Mouse (Mus musculus) retina, postnatal 7 days (tissue): ENCODE measurements around the gene Olfr97.
"Not testable (repeated sequence)": the region's sequence is repeated elsewhere in the genome, so short reads cannot be mapped to it uniquely, and the experiment has no call there.

Source experiments
- DNase-seq: peaks from one replicate; pipeline ENCODE4 v3.0.0-alpha.2; 2012; ENCODE audit warnings: low read depth, low spot score

Gene Olfr97

DNA sequence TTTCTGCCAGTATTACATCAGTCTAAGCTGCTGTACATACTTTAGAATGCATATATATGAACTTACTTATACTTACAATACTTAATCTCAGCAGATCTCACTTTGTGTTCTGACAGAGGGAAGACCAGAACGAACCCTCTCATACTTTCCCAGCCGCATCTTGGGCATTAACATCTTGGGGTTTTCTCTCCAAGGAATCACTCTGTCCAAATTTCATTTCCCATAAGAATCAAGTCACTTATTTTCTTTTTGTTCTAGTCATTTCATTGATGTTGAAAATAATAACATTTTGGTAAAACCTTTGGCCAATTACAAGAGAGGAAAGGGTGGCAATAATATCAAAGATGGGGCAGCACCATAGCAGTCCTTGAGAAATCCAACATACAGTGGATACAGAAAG is at the start of gene Olfr97:
Gene Olfr97, minus strand, starts transcription at position 101 of the 400 bp plus-strand sequence.
- not testable (repeated sequence) for DNase-seq

DNA sequence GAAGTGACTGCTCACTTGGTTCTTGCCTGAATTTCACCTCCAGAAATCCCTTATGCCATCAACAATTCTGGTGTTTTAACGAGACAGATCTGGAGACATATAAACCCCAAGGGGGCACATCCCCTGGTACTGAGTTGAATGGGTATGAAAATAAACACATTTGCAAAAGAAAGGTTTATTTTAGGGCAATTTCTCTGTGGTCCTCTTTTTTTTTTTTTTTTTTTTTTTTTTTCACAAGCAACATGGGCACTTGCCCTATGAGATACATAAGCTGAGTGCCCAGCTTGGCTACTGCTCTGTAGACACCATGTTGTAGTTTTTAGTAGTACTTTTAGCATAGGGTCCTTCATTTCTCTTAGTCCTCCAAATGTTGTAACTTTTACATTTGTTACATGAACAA is 46.2 kb upstream of the Olfr97 start, which contains the start of gene Olfr99:
Gene Olfr99, minus strand, starts transcription at position 101 of the 400 bp plus-strand sequence.
- no peak for DNase-seq

DNA sequence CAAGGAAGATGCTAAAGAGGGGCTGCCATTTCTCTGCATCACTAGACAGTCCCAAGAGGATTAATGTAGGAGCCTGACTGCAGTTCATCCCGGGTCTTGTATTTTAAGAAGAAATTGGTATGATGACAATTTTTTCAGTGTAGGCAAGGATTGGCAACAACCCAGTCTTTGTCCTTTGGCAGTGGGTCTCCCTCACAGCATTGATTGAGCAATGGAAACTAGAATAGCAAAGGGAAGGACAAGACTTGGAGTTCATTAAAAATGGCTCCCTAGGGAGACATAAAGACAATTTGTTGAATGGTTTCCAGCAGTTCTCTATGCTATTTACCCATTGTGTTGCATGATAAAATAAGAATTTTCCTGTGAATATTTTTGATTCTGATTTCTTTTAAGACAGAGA is 43.2 kb upstream of the Olfr97 start:
- DNase-seq = no peak

DNA sequence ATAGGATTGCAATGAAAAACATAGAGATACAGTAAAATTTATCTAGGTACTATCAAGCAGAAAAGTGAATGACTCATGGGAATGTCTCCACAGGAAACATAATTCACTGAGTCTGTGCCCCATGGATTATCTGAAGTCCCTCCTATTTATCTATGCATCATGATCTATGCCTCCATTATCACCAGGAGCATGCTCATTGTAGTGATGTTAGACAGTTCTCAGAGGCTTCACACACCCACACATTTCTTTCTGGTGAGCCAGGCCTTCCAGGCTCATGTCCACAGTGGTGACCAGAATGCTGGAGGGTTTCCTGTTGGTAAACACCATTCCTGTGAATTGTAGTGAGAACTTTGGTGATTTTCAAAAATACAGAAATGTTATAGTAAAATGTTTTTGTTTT is 39.4 kb upstream of the Olfr97 start:
- DNase-seq = no peak

DNA sequence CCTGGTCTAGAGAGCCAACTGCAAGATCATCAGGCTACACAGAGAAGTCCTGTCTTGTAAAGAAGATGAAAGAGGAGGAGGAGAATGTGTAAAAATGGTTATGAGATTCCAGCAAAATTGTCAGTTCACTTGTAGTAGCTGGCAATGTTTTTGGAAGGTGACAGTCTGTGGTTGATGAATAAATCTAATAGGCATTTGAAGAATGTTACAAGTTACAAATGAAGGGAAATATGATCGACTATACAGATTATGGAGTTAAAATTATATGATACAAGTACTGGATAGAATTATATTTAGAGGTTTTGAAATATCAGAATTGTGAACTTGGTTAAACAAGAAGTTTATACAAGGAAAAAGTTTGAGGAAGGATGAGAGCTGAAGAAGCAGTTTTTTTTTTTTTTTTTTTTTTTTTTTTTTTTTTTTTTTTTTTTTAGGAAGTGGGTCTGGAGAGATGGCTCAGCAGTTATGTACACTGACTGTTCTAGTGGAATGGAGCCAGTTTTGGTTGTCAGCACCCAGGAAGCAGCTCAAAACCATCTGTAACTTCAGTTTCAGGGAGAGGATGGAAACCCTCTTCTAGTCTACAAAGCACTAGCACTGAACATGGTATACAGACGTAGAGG is 38.6 kb upstream of the Olfr97 start:
- DNase-seq = no peak

DNA sequence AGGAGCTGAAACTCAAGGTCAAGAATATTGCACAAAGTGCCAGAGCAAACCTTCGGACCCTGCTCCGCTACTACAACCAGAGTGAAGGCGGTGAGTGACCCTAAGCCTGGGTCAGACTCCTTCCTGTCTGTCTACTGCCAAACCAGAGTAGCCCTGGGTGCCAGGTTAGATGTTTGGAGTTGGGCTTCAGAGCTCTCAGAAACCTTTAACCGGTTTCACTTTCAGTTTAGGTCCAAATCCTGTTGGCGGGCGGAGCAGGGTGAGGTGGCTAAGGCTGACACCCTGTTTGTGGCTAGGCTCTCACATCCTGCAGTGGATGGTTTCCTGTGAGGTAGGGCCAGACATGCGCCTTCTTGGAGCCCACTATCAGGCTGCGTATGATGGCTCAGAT is 33.6 kb upstream of the Olfr97 start:
- DNase-seq = no peak

DNA sequence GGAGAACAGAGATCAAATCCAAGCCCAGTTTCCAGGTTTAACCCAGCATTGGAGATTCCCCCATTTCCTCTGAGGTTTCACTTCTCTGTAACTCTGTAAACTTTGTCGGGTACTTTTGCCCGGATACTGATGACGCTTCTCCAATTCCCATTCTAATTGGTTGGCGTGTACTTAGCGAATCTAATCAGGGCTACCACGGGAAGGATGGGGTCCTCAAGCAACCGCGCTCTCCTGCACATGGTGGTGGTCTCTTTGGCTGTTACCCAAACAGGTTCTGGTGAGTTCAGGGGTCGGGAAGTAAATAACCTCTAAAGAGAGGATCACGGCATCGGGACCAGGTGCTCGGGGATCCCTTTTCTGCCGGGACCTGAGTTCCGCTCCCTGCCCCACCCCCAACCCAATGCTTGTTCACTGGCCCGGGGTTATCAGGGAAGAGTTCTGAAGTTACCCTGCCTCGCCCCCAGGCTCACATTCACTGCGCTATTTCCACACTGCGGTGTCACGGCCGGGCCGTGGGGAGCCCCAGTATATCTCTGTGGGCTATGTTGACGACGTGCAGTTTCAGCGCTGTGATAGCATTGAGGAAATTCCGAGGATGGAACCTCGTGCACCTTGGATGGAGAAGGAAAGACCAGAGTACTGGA is 33.0 kb upstream of the Olfr97 start, which contains the start of gene H2-M3:
Gene H2-M3, plus strand, starts transcription at position 163 of the 644 bp plus-strand sequence.
- DNase-seq = peak; percentile 62

DNA sequence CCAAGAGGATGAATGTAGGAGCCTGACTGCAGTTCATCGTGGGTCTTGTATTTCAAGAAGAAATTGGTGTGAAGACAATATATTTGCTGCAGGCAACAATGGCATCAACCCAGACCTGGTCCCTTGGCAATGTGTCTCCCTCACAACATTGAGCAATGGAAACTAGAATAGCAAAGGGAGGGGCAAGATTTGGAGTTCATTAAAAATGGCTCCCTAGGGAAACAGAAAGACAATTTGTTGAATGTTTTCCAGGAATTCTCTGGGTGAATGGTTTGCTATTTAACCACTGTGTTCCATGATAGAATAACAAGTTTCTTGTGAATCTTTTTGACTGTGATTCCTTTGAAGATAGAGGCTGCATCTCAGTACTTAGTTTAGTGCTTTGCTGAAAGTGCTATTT is 26.5 kb upstream of the Olfr97 start, which contains the start of gene Olfr98:
Gene Olfr98, minus strand, starts transcription at position 124 of the 400 bp plus-strand sequence.
- no peak for DNase-seq

DNA sequence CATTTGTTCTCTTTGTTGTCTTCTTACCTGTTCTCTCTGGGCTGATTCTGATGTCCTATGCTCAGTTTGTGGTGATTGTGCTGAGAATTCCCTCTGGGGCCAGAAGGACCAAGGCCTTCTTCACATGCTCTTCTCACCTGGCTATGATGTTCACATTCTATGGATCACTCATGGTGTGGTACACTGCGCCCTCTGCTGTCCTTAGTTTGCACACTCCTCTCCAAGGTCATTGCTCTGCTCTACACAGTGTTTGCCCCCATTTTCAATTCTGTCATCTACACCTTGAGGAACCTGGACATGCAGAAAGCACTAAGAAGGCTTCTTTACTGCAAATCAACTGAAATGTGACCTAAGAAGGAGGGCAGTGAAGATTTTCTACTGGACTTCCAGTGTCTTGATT is 13.4 kb upstream of the Olfr97 start:
- no peak for DNase-seq

DNA sequence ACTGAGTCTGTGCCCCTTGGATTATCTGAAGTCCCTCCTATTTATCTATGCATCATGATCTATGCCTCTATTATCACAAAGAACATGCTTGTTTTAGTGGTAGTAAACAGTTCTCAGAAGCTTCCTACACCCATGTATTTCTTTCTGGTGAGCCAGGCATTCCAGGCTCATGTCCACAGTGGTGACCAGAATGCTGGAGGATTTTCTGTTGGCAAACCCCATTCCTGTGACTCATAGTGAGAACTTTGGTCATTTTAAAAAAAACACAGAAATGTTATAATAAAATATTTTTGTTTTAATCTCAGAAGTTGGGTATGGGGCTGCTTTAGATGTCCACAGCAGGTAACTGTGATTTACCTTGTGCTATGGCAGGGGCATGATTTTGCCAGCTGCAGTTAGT is 12.3 kb upstream of the Olfr97 start:
- DNase-seq = no peak

DNA sequence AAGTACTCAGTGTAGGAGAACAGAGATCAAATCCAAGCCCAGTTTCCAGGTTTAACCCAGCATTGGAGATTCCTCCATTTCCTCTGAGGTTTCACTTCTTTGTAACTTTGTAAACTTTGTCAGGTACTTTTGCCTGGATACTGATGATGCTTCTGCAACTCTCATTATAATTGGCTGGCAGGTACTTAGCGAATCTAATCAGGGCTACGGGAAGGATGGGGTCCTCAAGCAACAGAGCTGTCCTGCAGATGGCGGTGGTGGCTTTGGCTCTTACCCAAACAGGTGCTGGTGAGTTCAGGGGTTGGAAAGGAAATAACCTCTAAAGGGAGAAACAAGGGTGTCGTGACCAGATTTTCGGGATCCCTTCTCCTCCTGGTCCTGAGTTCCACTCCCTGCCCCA is 9.6 kb upstream of the Olfr97 start:
- DNase-seq = no peak

DNA sequence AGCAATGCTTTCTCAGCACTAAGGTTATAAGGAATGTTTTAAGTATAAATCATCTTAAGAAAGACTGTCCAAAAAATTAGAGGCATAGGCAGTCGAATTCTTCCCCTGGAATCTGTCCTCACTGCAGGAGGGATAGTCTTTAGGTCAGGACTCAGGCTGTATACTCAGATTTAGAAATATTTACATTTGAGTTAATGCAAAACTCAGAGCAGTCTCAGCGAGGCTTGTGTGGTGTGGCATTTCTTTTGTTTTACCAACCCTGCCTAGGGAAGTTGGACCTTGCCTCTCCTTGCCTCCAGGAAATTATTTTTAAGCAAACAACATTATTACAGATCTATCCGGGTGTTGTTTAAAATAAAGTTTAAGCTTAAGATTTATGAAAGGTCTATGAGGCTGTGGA is 5.1 kb upstream of the Olfr97 start:
- DNase-seq = no peak

DNA sequence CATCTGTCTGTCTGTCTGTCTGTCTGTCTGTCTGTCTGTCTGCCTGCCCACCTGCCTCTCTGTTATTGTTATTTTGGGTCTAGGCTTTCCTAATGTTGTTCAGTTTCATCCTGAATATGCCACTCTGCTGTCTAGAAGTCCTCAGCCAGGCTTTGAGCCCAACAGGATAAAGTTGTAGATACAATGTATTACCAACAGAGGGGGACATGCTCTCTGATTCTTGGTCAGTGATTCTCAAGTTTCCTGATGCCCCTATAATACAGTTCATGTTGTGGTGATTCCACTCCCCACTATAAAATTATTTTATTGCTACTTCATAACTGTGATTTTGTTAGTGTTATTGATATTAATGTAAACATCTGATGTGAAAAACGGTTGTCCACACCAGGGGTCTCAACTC is 15.3 kb downstream of the Olfr97 start:
- DNase-seq = no peak

DNA sequence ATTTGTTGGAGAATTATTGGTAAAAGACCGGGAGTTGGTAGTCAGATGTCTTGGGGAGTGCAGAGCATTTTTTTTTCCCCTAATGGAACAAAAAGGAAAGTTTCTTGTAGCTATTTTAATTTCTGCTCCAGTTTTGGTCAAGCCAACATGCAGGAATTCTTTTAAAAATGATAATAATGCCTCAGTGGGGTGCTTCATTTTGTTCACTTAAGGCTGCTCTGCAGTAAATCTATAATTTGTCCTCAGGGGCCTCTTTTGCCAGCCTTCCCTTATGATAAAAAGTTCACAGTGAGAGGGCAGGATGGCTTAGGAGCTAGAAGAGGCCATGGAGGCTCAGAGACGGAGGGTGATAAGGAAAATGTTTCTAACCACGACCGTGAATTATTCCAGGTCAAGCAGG is 17.3 kb downstream of the Olfr97 start, which contains the start of gene Olfr96:
Gene Olfr96, plus strand, starts transcription at position 301 of the 400 bp plus-strand sequence.
- DNase-seq = no peak

DNA sequence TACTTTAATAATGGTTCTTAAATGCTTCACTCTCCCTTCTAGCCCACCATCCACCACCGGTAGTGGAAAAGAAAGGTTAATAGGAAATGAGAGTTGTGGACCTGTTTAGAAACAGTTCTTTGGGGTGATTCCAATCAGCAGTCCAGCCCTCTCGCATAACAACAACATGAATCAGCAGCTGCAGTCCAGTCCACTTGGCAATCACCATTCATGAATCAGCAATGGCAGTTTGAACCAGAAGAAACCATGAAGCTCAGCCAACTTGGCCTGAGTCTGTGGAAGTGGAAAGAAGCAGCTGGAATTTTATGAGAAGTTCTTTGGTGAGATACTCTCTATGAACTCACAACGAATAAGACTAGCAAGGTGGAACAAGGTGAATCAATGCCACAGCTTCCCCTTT is 18.6 kb downstream of the Olfr97 start:
- no peak for DNase-seq

DNA sequence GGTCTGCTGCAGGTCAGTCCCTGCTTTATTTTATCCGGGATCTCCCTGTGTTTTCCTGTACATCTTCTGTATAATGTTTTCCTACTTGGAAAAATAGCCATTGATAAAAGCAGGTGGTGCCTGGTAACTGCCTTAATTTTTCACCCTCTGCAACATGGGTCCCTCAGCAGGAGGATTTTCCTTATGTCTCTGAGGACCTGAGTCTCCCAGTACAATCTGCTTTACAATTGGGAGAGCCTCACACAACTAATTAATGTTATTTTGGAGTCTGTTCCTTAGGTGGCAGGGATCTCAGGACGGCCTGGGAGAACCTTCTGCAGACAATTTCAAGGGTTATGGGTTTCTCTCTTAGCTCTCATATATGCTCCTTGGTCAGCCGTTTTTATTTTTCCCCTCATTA is 24.1 kb downstream of the Olfr97 start, which contains the start of gene Olfr95:
Gene Olfr95, minus strand, starts transcription at position 101 of the 400 bp plus-strand sequence.
- DNase-seq = no peak

DNA sequence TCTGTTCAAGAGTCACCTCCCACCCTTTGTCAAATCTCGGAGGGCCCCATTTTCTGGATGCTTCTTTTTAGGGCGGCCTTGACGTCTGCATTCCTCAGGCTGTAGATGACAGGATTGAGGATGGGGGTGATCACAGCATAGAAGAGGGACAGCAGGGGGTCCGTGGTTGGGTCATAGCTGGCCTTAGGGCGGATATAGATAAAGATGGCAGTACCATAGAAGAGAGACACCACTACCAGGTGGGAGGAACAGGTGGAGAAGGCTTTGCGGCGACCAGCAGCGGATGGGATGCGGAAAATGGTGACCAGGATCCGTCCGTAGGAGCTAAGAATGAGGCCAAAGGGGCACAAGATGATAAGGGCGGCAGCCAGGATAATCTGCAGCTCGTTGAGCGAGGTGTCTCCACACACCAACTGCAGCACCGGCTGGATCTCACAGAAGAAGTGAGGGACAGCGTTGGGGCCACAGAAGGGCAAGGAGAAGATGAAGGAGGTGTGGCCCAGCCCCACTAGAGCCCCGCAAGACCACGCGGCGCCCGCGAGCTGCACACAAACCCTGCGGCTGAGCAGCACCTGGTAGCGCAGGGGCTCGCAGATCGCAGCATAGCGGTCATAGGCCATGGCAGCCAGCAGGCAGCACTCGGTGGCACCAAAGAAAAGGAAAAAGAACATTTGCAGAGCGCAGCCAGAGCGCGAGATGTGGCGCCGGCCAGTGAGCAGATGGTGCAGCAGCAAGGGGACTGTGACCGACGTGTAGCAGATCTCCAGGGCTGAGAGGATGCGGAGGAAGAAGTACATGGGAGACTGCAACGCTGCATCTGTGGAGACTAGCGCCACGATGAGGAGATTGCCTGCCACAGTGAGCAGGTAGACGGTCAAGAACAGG is 26.0 kb downstream of the Olfr97 start:
- no peak for DNase-seq

DNA sequence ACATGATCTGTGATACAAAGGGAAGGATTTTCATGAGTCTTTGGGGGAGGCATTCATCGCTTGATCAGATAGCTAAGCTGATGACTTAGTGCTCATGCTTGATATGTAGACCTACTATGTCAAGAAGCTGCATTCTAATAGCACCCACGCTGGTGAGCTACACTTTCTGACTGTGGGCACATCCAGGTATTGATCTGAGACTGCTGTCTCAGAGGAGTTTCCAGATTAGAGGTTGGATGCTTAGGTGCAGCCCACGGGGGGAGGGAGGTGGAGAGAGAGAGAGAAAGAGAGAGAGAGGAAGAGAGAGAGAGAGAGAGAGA is 33.3 kb downstream of the Olfr97 start:
- DNase-seq = no peak

DNA sequence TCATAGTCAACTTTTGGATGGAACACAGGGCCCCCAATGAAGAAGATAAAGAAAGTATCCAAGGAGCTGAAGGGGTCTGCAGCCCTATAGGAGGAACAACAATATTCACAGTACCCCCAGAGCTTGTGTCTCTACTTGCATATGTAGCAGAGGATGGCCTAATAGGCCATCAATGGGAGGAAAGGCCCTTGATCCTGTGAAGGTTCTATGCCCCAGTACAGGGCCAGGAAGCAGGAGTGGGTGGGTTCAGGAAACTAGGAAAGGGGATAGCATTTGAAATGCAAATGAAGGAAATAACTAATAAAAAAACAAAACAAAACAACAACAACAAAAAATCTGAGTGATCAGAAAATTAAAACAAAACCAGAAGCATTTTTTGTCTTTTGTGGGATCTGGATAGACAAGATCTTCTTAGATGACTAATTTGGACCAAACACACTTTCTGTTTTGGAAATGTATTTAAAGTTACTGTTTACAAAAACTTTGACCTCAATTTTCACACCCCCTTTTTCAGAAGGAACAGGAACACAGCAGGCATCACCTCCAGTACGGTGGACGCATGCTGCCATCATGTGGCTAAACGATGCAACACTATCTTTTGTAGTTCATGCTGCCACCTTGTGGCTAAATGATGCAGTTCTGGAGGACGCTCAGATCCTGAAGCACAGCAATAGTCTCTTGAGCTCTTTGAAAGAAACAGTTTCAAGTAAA is 33.8 kb downstream of the Olfr97 start:
- peak; percentile 66 for DNase-seq

DNA sequence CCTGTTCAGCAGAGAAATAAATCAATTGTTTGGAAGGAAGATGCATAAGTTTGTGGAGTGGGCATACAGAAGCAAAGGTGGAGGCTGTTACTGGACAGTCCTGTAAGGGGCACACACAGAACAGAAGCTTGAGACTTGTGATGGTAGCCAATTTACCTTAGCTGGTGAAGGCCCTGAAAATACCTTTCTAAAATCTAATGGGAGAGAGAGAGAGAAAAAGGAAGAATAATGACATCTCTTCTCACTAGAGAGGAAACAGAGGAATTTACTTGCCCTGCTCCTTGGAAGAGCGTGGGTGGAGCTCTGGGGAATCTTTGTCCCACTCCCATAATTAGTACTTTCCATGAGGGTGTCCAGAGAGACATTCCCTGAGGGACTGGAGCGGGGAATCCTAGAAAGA is 36.2 kb downstream of the Olfr97 start, which contains the start of gene Olfr94:
Gene Olfr94, minus strand, starts transcription at position 101 of the 400 bp plus-strand sequence.
- no peak for DNase-seq

DNA sequence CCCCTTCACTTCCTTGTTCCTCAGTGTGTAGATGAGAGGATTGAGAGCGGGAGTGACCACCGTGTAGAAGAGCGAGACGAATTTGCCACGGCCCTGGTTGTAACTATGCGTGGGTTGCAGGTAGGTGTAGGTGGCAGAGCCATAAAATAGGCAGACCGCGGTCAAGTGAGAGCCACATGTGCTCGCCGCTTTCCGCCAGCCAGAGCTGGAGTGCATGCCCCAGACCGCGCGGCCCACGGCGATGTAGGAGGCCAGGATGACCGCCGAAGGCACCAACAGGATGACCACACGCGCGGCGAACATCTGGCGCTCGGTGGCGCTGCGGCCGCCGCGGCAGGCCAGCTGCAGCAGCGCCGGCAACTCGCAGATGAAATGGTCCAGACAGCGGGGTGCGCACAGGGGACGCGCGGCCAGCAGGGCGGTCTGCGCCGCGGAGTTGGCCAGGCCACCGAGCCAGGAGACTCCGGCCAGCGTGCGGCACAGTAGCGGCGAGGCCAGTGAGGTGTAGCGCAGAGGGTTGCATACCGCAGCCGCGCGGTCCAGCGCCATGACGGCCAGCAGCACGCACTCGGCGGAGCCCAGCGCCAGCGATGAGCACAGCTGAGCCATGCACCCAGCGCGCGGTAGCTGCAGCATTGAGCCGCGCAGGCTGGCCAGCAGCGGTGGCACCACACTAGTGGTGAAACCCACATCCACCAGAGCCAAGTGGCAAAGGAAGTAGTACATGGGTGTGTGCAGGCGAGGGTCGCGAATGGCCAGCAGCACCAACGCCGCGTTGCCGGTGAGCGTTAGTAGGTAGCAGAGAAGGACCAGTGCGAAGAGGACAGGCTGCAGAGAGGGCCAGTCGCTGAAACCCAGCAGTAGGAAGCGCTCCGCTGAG is 40.0 kb downstream of the Olfr97 start:
- DNase-seq = no peak
